Mouse (Mus musculus): Measurements from ENCODE around the gene Fam72a. TPM values are rescaled to one million over a fixed set of nuclear protein-coding genes. Genes with fewer than 3 reads are reported as not detected.

The Fam72a gene
- polyA plus RNA-seq, 1 experiment from 2014 or later = 1.7 TPM

GRCm38 (mm10) chr1:131573721-131574120 is 46.0 kb downstream of the Fam72a start:
- no peak for TF ChIP-seq CTCF (IDR thresholded peaks at IDR 0.05; ENCODE audit: low read depth)
- Histone ChIP-seq H3K9ac (ENCODE audit: low read depth, low read length) (no peak overlapping the region), H3K4me1 (replicated peaks; ENCODE audit: insufficient read depth, low read length) (no peaks in the 10 kb centered on the region), H3K4me3 (replicated peaks; ENCODE audit: low read depth, low read length) (no peak overlapping the region), H3K36me3 (ENCODE audit: insufficient read depth, low read length) (no peaks in the 10 kb centered on the region), H3K9me3 (replicated peaks; ENCODE audit: low read length) (no peaks in the 10 kb centered on the region), H3K27ac (no peak overlapping the region), H3K4me2 (ENCODE audit: low read length) (no peak overlapping the region), H3K27me3 (ENCODE audit: insufficient read depth, low read length) (no peaks in the 10 kb centered on the region)
- ATAC-seq (replicated peaks; ENCODE audit: low FRiP score, low read depth) = peak; percentile 79; the same call in 1 of the 2 replicates
- DNase-seq (ENCODE audit: low spot score) = peak; percentile 87
- WGBS = 94% methylated on average over 14 of the region's 14 CpGs

GRCm38 (mm10) chr1:131578943-131579680 is 51.4 kb downstream of the Fam72a start:
- ATAC-seq (replicated peaks; ENCODE audit: low FRiP score, low read depth) = no peak
- no peaks in the 10 kb centered on the region for H3K9me3 ChIP-seq (replicated peaks; ENCODE audit: low read length)
- DNase-seq (ENCODE audit: low spot score) = no peak
- H3K9ac ChIP-seq (ENCODE audit: low read depth, low read length) = no peak overlapping the region
- no peaks in the 10 kb centered on the region for H3K36me3 ChIP-seq (ENCODE audit: insufficient read depth, low read length)
- H3K4me2 ChIP-seq (ENCODE audit: low read length) = no peak overlapping the region
- TF ChIP-seq CTCF (IDR thresholded peaks at IDR 0.05; ENCODE audit: low read depth) = no peak
- H3K27me3 ChIP-seq (ENCODE audit: insufficient read depth, low read length) = 0 out of 2 replicates have a peak, but pooled peaks cover 4% of the 10 kb centered on the region
- 55% methylated on average over 17 of the region's 17 CpGs for WGBS
- no peak overlapping the region for H3K4me3 ChIP-seq (replicated peaks; ENCODE audit: low read depth, low read length)
- no peak overlapping the region for H3K27ac ChIP-seq
- no peaks in the 10 kb centered on the region for H3K4me1 ChIP-seq (replicated peaks; ENCODE audit: insufficient read depth, low read length)

- no peak for TF ChIP-seq CTCF (IDR thresholded peaks at IDR 0.05; ENCODE audit: low read depth)
- no peak overlapping the region for H3K27ac ChIP-seq
- WGBS = 46% methylated on average over 4 of the region's 4 CpGs
Measured at GRCm38 (mm10) chr1:131580389-131580788, 52.7 kb downstream of the Fam72a start.

GRCm38 (mm10) chr1:131583598-131583997 is 55.9 kb downstream of the Fam72a start:
- 0 out of 2 replicates have a peak, but pooled peaks cover 4% of the 10 kb centered on the region for H3K27me3 ChIP-seq (ENCODE audit: insufficient read depth, low read length)
- no peak overlapping the region for H3K4me3 ChIP-seq (replicated peaks; ENCODE audit: low read depth, low read length)
- H3K4me2 ChIP-seq (ENCODE audit: low read length) = no peak overlapping the region
- DNase-seq (ENCODE audit: low spot score) (no peak), ATAC-seq (replicated peaks; ENCODE audit: low FRiP score, low read depth) (no peak)
- H3K27ac ChIP-seq = no peak overlapping the region
- no peaks in the 10 kb centered on the region for H3K4me1 ChIP-seq (replicated peaks; ENCODE audit: insufficient read depth, low read length)
- no peak overlapping the region for H3K9ac ChIP-seq (ENCODE audit: low read depth, low read length)
- TF ChIP-seq CTCF (IDR thresholded peaks at IDR 0.05; ENCODE audit: low read depth) = no peak
- H3K36me3 ChIP-seq (ENCODE audit: insufficient read depth, low read length) = no peaks in the 10 kb centered on the region
- 95% methylated on average over 3 of the region's 3 CpGs for WGBS
- no peaks in the 10 kb centered on the region for H3K9me3 ChIP-seq (replicated peaks; ENCODE audit: low read length)

More at GRCm38 (mm10) chr1:131580389-131580788, 52.7 kb downstream of the Fam72a start:
- DNase-seq (ENCODE audit: low spot score) (no peak), ATAC-seq (replicated peaks; ENCODE audit: low FRiP score, low read depth) (no peak)
- Histone ChIP-seq H3K4me3 (replicated peaks; ENCODE audit: low read depth, low read length) (no peak overlapping the region), H3K9me3 (replicated peaks; ENCODE audit: low read length) (no peaks in the 10 kb centered on the region), H3K4me2 (ENCODE audit: low read length) (no peak overlapping the region), H3K36me3 (ENCODE audit: insufficient read depth, low read length) (no peaks in the 10 kb centered on the region), H3K4me1 (replicated peaks; ENCODE audit: insufficient read depth, low read length) (no peaks in the 10 kb centered on the region), H3K9ac (ENCODE audit: low read depth, low read length) (no peak overlapping the region), H3K27me3 (ENCODE audit: insufficient read depth, low read length) (0 out of 2 replicates have a peak, but pooled peaks cover 4% of the 10 kb centered on the region)

GRCm38 (mm10) chr1:131586836-131587235 is 59.1 kb downstream of the Fam72a start:
- no peak overlapping the region for H3K4me2 ChIP-seq (ENCODE audit: low read length)
- no peak for DNase-seq (ENCODE audit: low spot score)
- H3K9me3 ChIP-seq (replicated peaks; ENCODE audit: low read length) = no peaks in the 10 kb centered on the region
- no peaks in the 10 kb centered on the region for H3K4me1 ChIP-seq (replicated peaks; ENCODE audit: insufficient read depth, low read length)
- no peak for TF ChIP-seq CTCF (IDR thresholded peaks at IDR 0.05; ENCODE audit: low read depth)
- 53% methylated on average over 8 of the region's 8 CpGs for WGBS
- H3K9ac ChIP-seq (ENCODE audit: low read depth, low read length) = no peak overlapping the region
- no peaks in the 10 kb centered on the region for H3K27me3 ChIP-seq (ENCODE audit: insufficient read depth, low read length)
- ATAC-seq (replicated peaks; ENCODE audit: low FRiP score, low read depth) = no peak
- no peak overlapping the region for H3K27ac ChIP-seq
- no peaks in the 10 kb centered on the region for H3K36me3 ChIP-seq (ENCODE audit: insufficient read depth, low read length)
- H3K4me3 ChIP-seq (replicated peaks; ENCODE audit: low read depth, low read length) = no peak overlapping the region

Small RNA genes within 50 kb of the gene (microRNA-seq; reads per million reads assigned to microRNA genes)
- gene Gm24273 = not detected

Other genes starting within 250 kb of the Fam72a start
- 3.0 TPM in 2 replicates for gene Ikbke, start 248.3 kb upstream of the Fam72a start, polyA plus RNA-seq (2015; fragmentation: Nextera tagmentation; extraction: Ambion mirVana)
- gene Srgap2, start 551 bp upstream of the Fam72a start, polyA plus RNA-seq (2015; fragmentation: Nextera tagmentation; extraction: Ambion mirVana) = 6.9 and 8.3 TPM in 2 replicates
- not detected in 2 replicates for gene Avpr1b, start 71.3 kb downstream of the Fam72a start, polyA plus RNA-seq (2015; fragmentation: Nextera tagmentation; extraction: Ambion mirVana)
- 15.9 and 16.5 TPM in 2 replicates for gene Ctse, start 110.4 kb downstream of the Fam72a start, polyA plus RNA-seq (2015; fragmentation: Nextera tagmentation; extraction: Ambion mirVana)
- gene Rab7b, start 160.8 kb downstream of the Fam72a start, polyA plus RNA-seq (2015; fragmentation: Nextera tagmentation; extraction: Ambion mirVana) = 1.7 and 2.1 TPM in 2 replicates
- gene Slc26a9, start 216.1 kb downstream of the Fam72a start, polyA plus RNA-seq (2015; fragmentation: Nextera tagmentation; extraction: Ambion mirVana) = 0.09 and 0.20 TPM in 2 replicates